Mouse (Mus musculus): Measurements from ENCODE around the gene Sdccag8.

DNA sequence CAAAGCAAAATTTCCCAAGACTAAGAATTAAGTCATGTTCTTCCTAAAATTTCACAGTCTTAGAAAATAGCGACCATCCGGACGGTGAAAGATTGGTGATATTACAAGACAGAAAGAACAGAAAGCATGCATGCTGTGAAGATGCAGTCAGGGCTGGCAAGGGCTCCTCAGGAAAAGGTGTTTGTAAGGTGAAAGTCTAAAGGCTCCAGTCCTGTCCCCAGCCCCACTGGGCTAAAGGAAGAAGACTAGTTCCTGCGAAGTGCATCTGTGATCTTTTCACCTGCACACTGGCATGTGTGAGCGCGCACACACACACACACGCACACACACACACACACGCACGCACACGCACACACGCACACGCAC lies 130.7 kb downstream of the Sdccag8 start:
- TF ChIP-seq POLR2A (IDR thresholded peaks at IDR 0.05; ENCODE audit: extremely low read depth, insufficient read depth, low read length) (no peak), CTCF (IDR thresholded peaks at IDR 0.05; ENCODE audit: low read depth, low read length) (no peak)

Data from liver, adult 2 months (tissue).